Mouse (Mus musculus) frontal cortex, postnatal 10 days (tissue): ENCODE results near the gene Lmo2.

Experiments used
- DNase-seq, 2 experiments: peaks; one replicate each; pipeline ENCODE4 v3.0.0; 2022; ENCODE audit warnings: low spot score in 2 of 2, mixed read lengths in 1 of 2

Gene Lmo2

GRCm38 (mm10) chr2:103941085-103941484 is 16.7 kb upstream of the Lmo2 start:
- no peak for DNase-seq

- DNase-seq = no peak
Observed at GRCm38 (mm10) chr2:103944859-103945258, 12.9 kb upstream of the Lmo2 start.

GRCm38 (mm10) chr2:103945571-103946092 is 12.2 kb upstream of the Lmo2 start:
- no peak for DNase-seq

GRCm38 (mm10) chr2:103946892-103947291 is 10.9 kb upstream of the Lmo2 start:
- DNase-seq = no peak

- DNase-seq = no peak
Observed at GRCm38 (mm10) chr2:103947982-103948655, 9.7 kb upstream of the Lmo2 start.

- no peak for DNase-seq
Observed at GRCm38 (mm10) chr2:103953050-103953835, 4.5 kb upstream of the Lmo2 start.

GRCm38 (mm10) chr2:103955714-103956113 is 2.1 kb upstream of the Lmo2 start:
- no peak for DNase-seq

GRCm38 (mm10) chr2:103956867-103957266 is 919 bp upstream of the Lmo2 start:
- DNase-seq = no peak

GRCm38 (mm10) chr2:103958634-103959033 is 848 bp downstream of the Lmo2 start:
- no peak for DNase-seq

- no peak for DNase-seq
Observed at GRCm38 (mm10) chr2:103959066-103959465, 1.3 kb downstream of the Lmo2 start.

- DNase-seq = no peak
Observed at GRCm38 (mm10) chr2:103959574-103959973, 1.8 kb downstream of the Lmo2 start.

GRCm38 (mm10) chr2:103962349-103962748 is 4.6 kb downstream of the Lmo2 start:
- DNase-seq = no peak

GRCm38 (mm10) chr2:103965391-103965790 is 7.6 kb downstream of the Lmo2 start:
- no peak for DNase-seq

- DNase-seq = no peak
Observed at GRCm38 (mm10) chr2:103968186-103968585, 10.4 kb downstream of the Lmo2 start.

GRCm38 (mm10) chr2:103968919-103969436 is 11.2 kb downstream of the Lmo2 start:
- DNase-seq = no peak

GRCm38 (mm10) chr2:103969437-103970040 is 11.8 kb downstream of the Lmo2 start:
- DNase-seq = peak; percentile 38 to 62

GRCm38 (mm10) chr2:103970041-103970790 is 12.4 kb downstream of the Lmo2 start:
- DNase-seq = peak in 1 of 2 experiments; percentile 35

- no peak for DNase-seq
Observed at GRCm38 (mm10) chr2:103970791-103971649, 13.2 kb downstream of the Lmo2 start.

- DNase-seq = no peak
Observed at GRCm38 (mm10) chr2:103971838-103972237, 14.1 kb downstream of the Lmo2 start.

- DNase-seq = no peak
Observed at GRCm38 (mm10) chr2:103975904-103976303, 18.1 kb downstream of the Lmo2 start.

- DNase-seq = no peak
Observed at GRCm38 (mm10) chr2:103977216-103977615, 19.4 kb downstream of the Lmo2 start.
